Mouse (Mus musculus): ENCODE measurements around the gene Lrrc75b. TPM values are rescaled to one million over a fixed set of nuclear protein-coding genes. Genes with fewer than 3 reads are reported as not detected.

Lrrc75b gene
- polyA plus RNA-seq, 2 experiments = 0.04 TPM; not detected in 1

DNA sequence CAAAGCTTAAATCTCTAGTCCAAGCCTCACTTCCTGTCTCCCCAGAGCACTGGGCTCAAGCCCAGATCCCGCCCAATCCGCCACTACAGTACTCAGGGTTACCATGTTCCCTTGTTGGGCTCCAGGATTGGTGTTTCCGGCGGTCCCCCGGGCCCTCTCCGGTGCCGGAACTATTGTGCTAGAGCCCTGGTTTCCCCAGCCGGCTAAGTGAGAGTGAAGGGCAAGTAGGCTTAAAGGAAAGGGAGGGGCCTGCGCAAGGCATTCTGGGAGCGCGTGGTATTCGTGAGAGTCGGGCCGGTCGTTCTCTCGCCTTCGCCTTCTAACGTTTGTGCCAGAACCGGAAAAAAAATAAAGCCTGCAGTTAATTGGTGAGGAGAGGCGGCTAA lies 42.4 kb downstream of the Lrrc75b start, which contains the start of gene Gucd1:
Gene Gucd1 (minus strand): TSS at position 215 of the 386 bp plus-strand sequence.
- DNase-seq (ENCODE audit: low read depth in 3 of 3, low spot score in 3 of 3) (peak; percentile 94), ATAC-seq (ENCODE audit: insufficient read depth) (peak; percentile 75)
- H3K4me1 ChIP-seq (replicated peaks; ENCODE audit: control insufficient read depth in 2 of 2, insufficient read depth in 2 of 2, low read length in 1 of 2) = peaks cover 24 to 36% of the 10 kb centered on the region in 2 experiments
- WGBS (ENCODE audit: insufficient replicate concordance) = under 1% methylated on average over 20 of the region's 20 CpGs
- TF ChIP-seq CTCF (IDR thresholded peaks at IDR 0.05; ENCODE audit: low read depth) = no peak
- peak; percentile 47; the same call in 1 of the 2 replicates for TF ChIP-seq EP300 (IDR thresholded peaks at IDR 0.05; ENCODE audit: low read depth)
- peak within 1 kb of the TSS; percentile 100 for H3K9ac ChIP-seq (replicated peaks)
- H3K36me3 ChIP-seq (replicated peaks; ENCODE audit: control insufficient read depth, insufficient read depth, low read depth) = peaks cover 24% of the 10 kb centered on the region
- peak within 1 kb of the TSS; percentile 97 for H3K27ac ChIP-seq
- H3K9me3 ChIP-seq (ENCODE audit: control insufficient read depth, low read length) = no peaks in the 10 kb centered on the region
- no peaks in the 10 kb centered on the region for H3K27me3 ChIP-seq (ENCODE audit: control insufficient read depth, insufficient read depth, low read length)
- H3K4me2 ChIP-seq (ENCODE audit: low read depth) = peak within 1 kb of the TSS; percentile 94
- H3K4me3 ChIP-seq (ENCODE audit: insufficient read depth in 1 of 2, low read depth in 2 of 2, low read length in 2 of 2) = peak within 1 kb of the TSS; percentile 99 to 100

DNA sequence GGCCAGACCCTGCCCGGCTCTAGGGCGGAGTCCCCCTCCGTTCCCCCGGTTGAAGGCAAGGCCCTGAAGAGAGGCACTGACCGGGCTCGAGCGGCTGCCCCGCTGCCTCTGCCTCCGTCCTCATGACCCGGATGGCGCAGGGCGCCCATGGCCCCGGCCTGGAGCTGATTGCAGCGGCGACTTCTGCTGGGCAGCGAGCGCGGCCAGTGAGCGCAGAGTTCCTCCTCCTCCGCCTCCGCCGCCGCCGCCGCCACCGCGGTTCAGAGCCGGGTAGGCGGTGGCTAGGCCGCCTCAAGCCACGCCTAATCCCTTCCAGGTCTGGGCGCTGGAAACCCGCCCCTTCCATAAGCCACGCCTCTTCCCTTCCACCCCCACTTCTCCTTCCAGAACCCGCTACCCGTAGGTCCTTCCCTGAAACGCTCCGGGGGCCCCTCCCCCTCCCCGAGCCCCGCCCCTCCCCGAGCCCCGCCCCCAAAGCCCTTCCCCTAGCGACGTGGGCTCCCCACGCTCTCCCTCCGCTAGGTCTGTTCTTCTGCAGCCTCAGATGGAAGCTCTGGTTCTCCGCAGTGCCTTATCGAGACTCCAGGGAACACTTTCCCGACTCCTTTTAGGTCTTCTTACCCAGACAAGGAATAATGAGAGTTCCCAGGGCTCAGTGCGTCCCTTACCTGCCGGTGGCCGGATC lies 42.9 kb downstream of the Lrrc75b start, which contains the start of gene Snrpd3:
Gene Snrpd3 (plus strand): TSS at position 479 of the 685 bp plus-strand sequence.
- TF ChIP-seq EP300 (IDR thresholded peaks at IDR 0.05; ENCODE audit: low read depth) = peak; percentile 42; the same call in 1 of the 2 replicates
- TF ChIP-seq CTCF (IDR thresholded peaks at IDR 0.05; ENCODE audit: low read depth) = no peak
- 1% methylated on average over 51 of the region's 52 CpGs for WGBS (ENCODE audit: insufficient replicate concordance)
- ATAC-seq (ENCODE audit: insufficient read depth) = peak; percentile 86
- no peaks in the 10 kb centered on the region for H3K27me3 ChIP-seq (ENCODE audit: control insufficient read depth, insufficient read depth, low read length)
- H3K9ac ChIP-seq (replicated peaks) = peak within 1 kb of the TSS; percentile 100
- peak within 1 kb of the TSS; percentile 99 to 100 for H3K4me3 ChIP-seq (ENCODE audit: insufficient read depth in 1 of 2, low read depth in 2 of 2, low read length in 2 of 2)
- H3K4me1 ChIP-seq (replicated peaks; ENCODE audit: control insufficient read depth in 2 of 2, insufficient read depth in 2 of 2, low read length in 1 of 2) = peaks cover 24 to 37% of the 10 kb centered on the region in 2 experiments
- peak; percentile 96 to 97 (median 96) for DNase-seq (ENCODE audit: low read depth in 3 of 3, low spot score in 3 of 3)
- peaks cover 29% of the 10 kb centered on the region for H3K36me3 ChIP-seq (replicated peaks; ENCODE audit: control insufficient read depth, insufficient read depth, low read depth)
- H3K9me3 ChIP-seq (ENCODE audit: control insufficient read depth, low read length) = no peaks in the 10 kb centered on the region
- peak within 1 kb of the TSS; percentile 97 for H3K27ac ChIP-seq
- peak within 1 kb of the TSS; percentile 94 for H3K4me2 ChIP-seq (ENCODE audit: low read depth)

DNA sequence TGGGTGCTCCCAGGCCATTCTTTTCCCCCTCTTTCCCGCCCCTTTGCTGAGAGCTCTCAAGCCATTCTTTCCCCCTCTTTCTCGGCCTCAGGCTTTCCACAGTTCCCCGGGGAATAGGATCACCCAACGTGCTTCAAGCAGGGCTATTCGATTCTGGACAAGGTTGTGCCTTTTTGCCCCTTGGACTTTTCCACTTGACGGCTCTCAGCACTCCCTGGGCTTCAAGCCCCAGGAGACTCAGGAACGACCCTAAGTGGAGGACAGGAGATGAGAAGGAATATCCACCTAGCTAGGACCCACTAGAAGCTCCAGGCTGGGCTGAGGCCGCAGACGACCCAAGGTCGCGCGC lies 43.4 kb downstream of the Lrrc75b start:
- H3K4me2 ChIP-seq (ENCODE audit: low read depth) = peak overlapping the region; percentile 87
- 0% methylated on average over 12 of the region's 12 CpGs for WGBS (ENCODE audit: insufficient replicate concordance)
- no peaks in the 10 kb centered on the region for H3K27me3 ChIP-seq (ENCODE audit: control insufficient read depth, insufficient read depth, low read length)
- peak in 1 of 3 experiments; percentile 15 for DNase-seq (ENCODE audit: low read depth in 3 of 3, low spot score in 3 of 3)
- H3K9me3 ChIP-seq (ENCODE audit: control insufficient read depth, low read length) = no peaks in the 10 kb centered on the region
- peak overlapping the region; percentile 95 to 100 for H3K4me3 ChIP-seq (ENCODE audit: insufficient read depth in 1 of 2, low read depth in 2 of 2, low read length in 2 of 2)
- peaks cover 24 to 37% of the 10 kb centered on the region in 2 experiments for H3K4me1 ChIP-seq (replicated peaks; ENCODE audit: control insufficient read depth in 2 of 2, insufficient read depth in 2 of 2, low read length in 1 of 2)
- TF ChIP-seq EP300 (IDR thresholded peaks at IDR 0.05; ENCODE audit: low read depth) (no peak), CTCF (IDR thresholded peaks at IDR 0.05; ENCODE audit: low read depth) (no peak)
- peaks cover 34% of the 10 kb centered on the region for H3K36me3 ChIP-seq (replicated peaks; ENCODE audit: control insufficient read depth, insufficient read depth, low read depth)
- no peak for ATAC-seq (ENCODE audit: insufficient read depth)
- peak overlapping the region; percentile 100 for H3K9ac ChIP-seq (replicated peaks)
- peak overlapping the region; percentile 97 for H3K27ac ChIP-seq

- Histone ChIP-seq H3K4me2 (ENCODE audit: low read depth) (peak overlapping the region; percentile 87), H3K9ac (replicated peaks) (peak overlapping the region; percentile 100), H3K9me3 (ENCODE audit: control insufficient read depth, low read length) (no peaks in the 10 kb centered on the region), H3K36me3 (replicated peaks; ENCODE audit: control insufficient read depth, insufficient read depth, low read depth) (peaks cover 35% of the 10 kb centered on the region), H3K4me1 (replicated peaks; ENCODE audit: control insufficient read depth in 2 of 2, insufficient read depth in 2 of 2, low read length in 1 of 2) (peaks cover 24 to 37% of the 10 kb centered on the region in 2 experiments), H3K27ac (peak overlapping the region; percentile 97), H3K4me3 (ENCODE audit: insufficient read depth in 1 of 2, low read depth in 2 of 2, low read length in 2 of 2) (peak overlapping the region; percentile 95 to 100), H3K27me3 (ENCODE audit: control insufficient read depth, insufficient read depth, low read length) (no peaks in the 10 kb centered on the region)
- peak in 2 of 3 experiments; percentile 33 to 43 for DNase-seq (ENCODE audit: low read depth in 3 of 3, low spot score in 3 of 3)
- TF ChIP-seq EP300 (IDR thresholded peaks at IDR 0.05; ENCODE audit: low read depth) (no peak), CTCF (IDR thresholded peaks at IDR 0.05; ENCODE audit: low read depth) (no peak)
- WGBS (ENCODE audit: insufficient replicate concordance) = 7% methylated on average over 8 of the region's 8 CpGs
- ATAC-seq (ENCODE audit: insufficient read depth) = peak; percentile 3; the same call in 1 of the 2 replicates
Observed at GRCm38 (mm10) chr10:75516038-75516723, 43.9 kb downstream of the Lrrc75b start.

All from liver, embryonic 14.5 days (tissue).